Mouse (Mus musculus) midbrain, embryonic 15.5 days (tissue): ENCODE measurements around the gene Slc30a1. TPM values are rescaled to one million over a fixed set of nuclear protein-coding genes. Genes with fewer than 3 reads are reported as not detected.

Source experiments
- ATAC-seq: fragments of 200-750 bp; cut with Nextera tagmentation; replicated peaks from 2 replicates; pipeline ENCODE4 v1.8.0; 2017; ENCODE audit warnings: moderate TSS enrichment
- H3K27ac ChIP-seq: fragments of 300-500 bp; sonication (generic); 2 replicates; pipeline ENCODE4 v1.5.1; 2015; ENCODE audit warnings: mild to moderate bottlenecking, inconsistent platforms
- H3K27me3 ChIP-seq: fragments of 300-500 bp; sonication (generic); replicated peaks from 2 replicates; pipeline ENCODE4 v1.6.1; 2015; ENCODE audit warnings: inconsistent platforms
- H3K36me3 ChIP-seq: fragments of 300-500 bp; sonication (generic); replicated peaks from 2 replicates; pipeline ENCODE4 v1.6.1; 2015; ENCODE audit warnings: inconsistent platforms
- H3K4me1 ChIP-seq: fragments of 300-500 bp; sonication (generic); 2 replicates; pipeline ENCODE4 v1.6.1; 2015; ENCODE audit warnings: inconsistent platforms
- H3K4me2 ChIP-seq: fragments of 300-500 bp; sonication (generic); 2 replicates; pipeline ENCODE4 v1.6.1; 2015; ENCODE audit warnings: inconsistent platforms, mild to moderate bottlenecking, moderate library complexity
- H3K4me3 ChIP-seq: fragments of 300-500 bp; sonication (generic); 2 replicates; pipeline ENCODE4 v1.5.1; 2015; ENCODE audit warnings: mild to moderate bottlenecking, inconsistent platforms
- H3K9ac ChIP-seq: fragments of 300-500 bp; sonication (generic); 2 replicates; pipeline ENCODE4 v1.6.1; 2015; ENCODE audit warnings: mild to moderate bottlenecking, inconsistent platforms
- H3K9me3 ChIP-seq: fragments of 300-500 bp; sonication (generic); 2 replicates; pipeline ENCODE4 v1.6.1; 2016; ENCODE audit warnings: inconsistent platforms
- WGBS: fragments of 180-500 bp; shearing (Covaris S2); methylation state at CpG from one replicate; pipeline ENCODE4 v1.1.7; 2015; ENCODE audit warnings: mixed read lengths; 5-methylcytosine and 5-hydroxymethylcytosine counted together
- polyA plus RNA-seq: library from polyadenylated mRNA; unstranded; fragments of >200 nt; fragmentation: Nextera tagmentation; extraction: Ambion mirVana; gene quantifications from 2 replicates; pipeline ENCODE4 v1.2.1, GENCODE M21; 2015

The Slc30a1 gene
- polyA plus RNA-seq, 1 experiment from 2014 or later: 4.3 TPM

DNA sequence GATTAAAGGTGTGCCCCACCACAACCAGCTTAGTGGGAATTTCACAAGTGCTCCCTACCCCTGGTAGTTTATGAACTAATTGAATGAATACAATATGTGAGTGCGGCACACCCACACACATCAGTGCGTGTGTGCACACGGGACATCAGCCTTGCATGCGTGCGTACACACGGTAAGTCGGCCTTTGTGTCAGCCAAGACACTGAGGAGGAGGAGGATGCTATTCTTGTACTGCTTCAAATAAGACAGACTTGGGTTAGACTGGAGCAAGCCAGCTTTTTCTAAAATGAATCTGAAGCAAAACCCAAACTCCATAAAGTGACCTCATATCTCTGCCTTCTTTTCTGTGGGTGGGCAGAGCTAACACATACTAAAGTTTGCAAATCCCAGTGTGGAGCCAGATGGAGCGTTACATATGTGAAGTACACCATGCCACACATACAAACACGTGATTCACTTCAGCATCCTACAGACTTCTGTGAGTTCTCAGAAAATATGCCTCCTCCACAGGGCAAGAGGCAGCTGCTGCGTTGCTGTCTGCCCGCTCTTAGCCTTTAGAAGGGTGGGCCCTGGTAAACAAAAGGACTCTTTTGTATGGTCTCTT, 46.3 kb downstream of the Slc30a1 start:
- no peak overlapping the region for H3K4me2 ChIP-seq
- no peak overlapping the region for H3K9ac ChIP-seq
- 88% methylated on average over 11 of the region's 11 CpGs for WGBS
- no peaks in the 10 kb centered on the region for H3K27me3 ChIP-seq
- no peaks in the 10 kb centered on the region for H3K36me3 ChIP-seq
- H3K4me1 ChIP-seq: no peaks in the 10 kb centered on the region
- no peaks in the 10 kb centered on the region for H3K9me3 ChIP-seq
- ATAC-seq: no peak
- no peak overlapping the region for H3K4me3 ChIP-seq
- H3K27ac ChIP-seq: no peak overlapping the region

DNA sequence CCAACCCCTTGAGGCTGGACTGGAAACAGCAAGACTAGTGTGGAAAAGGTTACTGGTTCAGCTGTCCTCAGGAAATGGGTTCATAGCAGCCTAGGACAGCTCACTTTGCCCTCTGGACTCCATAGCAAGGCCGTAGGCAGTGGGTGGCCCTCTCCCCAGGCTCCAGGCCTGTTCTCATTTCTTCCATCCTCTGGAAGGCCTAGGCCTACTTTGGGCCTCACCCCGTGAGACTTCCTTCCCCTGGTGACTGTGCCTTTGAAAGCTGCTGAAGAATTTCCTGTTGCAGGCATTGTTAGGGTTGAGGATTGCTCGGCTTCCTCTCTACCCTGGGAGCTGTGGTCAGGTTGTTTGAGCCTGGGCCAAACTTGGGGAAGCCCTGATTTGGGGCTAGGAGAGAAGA, 48.5 kb downstream of the Slc30a1 start:
- no peak overlapping the region for H3K4me2 ChIP-seq
- no peak overlapping the region for H3K27ac ChIP-seq
- H3K4me1 ChIP-seq: no peaks in the 10 kb centered on the region
- no peaks in the 10 kb centered on the region for H3K27me3 ChIP-seq
- no peak for ATAC-seq
- WGBS: 63% methylated on average over 3 of the region's 3 CpGs
- H3K9me3 ChIP-seq: no peaks in the 10 kb centered on the region
- H3K9ac ChIP-seq: no peak overlapping the region
- H3K36me3 ChIP-seq: no peaks in the 10 kb centered on the region
- no peak overlapping the region for H3K4me3 ChIP-seq

DNA sequence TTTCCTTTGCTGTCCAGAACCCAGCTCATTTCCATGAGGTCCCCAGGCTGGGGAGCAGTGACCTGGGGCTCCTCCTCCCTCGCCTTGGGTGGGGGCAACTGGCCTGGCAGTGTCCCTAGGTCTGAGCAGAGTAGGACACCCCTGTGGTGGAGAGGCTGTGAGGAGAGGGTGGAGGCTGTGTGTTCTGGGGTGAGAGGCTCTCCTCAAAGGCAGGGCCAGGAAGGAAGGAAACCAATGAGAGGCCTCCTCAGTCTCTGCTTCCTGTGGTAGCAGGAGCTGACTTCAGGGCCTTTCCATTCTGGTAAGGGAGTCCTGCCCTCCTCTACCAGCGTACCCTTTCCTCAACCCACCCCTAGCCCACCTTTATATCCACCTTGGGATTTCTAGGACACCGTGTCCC, 49.7 kb downstream of the Slc30a1 start:
- Histone ChIP-seq H3K27me3 (no peaks in the 10 kb centered on the region), H3K4me1 (no peaks in the 10 kb centered on the region), H3K4me2 (no peak overlapping the region), H3K4me3 (no peak overlapping the region), H3K9me3 (no peaks in the 10 kb centered on the region), H3K27ac (no peak overlapping the region), H3K36me3 (no peaks in the 10 kb centered on the region), H3K9ac (no peak overlapping the region)
- no peak for ATAC-seq
- WGBS: 67% methylated on average over 3 of the region's 3 CpGs

DNA sequence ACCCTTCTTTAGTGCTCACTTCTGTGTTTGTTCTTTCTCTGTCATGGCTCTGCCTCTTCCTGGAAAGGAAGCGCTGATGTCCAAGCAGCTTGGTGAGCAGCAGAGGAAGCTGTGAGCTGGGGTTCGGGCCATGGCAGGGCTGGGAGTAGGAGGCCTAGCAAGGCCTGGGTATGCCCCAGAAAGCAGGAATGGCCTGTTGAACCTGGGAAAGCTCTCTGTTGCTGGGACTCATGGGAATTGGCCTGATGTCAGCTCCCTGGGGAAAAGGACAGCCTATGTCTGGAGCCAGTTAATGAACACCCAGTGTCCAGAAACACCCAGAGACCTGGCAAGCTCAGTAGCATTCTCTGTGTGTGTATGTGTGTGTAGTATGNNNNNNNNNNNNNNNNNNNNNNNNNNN, 50.3 kb downstream of the Slc30a1 start:
- H3K27me3 ChIP-seq: no peaks in the 10 kb centered on the region
- H3K4me3 ChIP-seq: no peak overlapping the region
- no peak overlapping the region for H3K9ac ChIP-seq
- H3K36me3 ChIP-seq: no peaks in the 10 kb centered on the region
- 93% methylated on average over 2 of the region's 2 CpGs for WGBS
- no peak overlapping the region for H3K27ac ChIP-seq
- no peaks in the 10 kb centered on the region for H3K9me3 ChIP-seq
- ATAC-seq: no peak
- H3K4me1 ChIP-seq: no peaks in the 10 kb centered on the region
- H3K4me2 ChIP-seq: no peak overlapping the region

DNA sequence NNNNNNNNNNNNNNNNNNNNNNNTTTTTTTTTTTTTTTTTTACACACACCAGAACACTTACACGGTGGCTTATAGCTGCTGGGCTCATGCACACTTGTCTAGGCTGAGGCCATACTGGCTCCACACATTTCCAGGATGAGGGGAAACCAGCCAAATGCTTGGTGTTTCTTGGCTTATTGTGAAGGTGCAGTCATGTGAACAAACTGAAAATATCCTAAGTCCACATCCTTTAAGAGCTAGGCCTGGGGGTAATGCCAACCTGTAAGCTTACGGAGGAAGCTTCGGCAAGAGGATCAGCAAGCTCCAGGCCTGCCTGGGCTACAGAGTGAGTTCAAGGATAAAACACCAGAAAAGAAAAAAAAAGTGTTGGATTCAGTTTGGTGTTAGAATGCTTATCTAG, 50.8 kb downstream of the Slc30a1 start:
- Histone ChIP-seq H3K4me2 (no peak overlapping the region), H3K27ac (no peak overlapping the region), H3K36me3 (no peaks in the 10 kb centered on the region), H3K9ac (no peak overlapping the region), H3K4me3 (no peak overlapping the region), H3K9me3 (no peaks in the 10 kb centered on the region), H3K27me3 (no peaks in the 10 kb centered on the region), H3K4me1 (no peaks in the 10 kb centered on the region)
- WGBS: 78% methylated on average over 2 of the region's 3 CpGs
- ATAC-seq: no peak

DNA sequence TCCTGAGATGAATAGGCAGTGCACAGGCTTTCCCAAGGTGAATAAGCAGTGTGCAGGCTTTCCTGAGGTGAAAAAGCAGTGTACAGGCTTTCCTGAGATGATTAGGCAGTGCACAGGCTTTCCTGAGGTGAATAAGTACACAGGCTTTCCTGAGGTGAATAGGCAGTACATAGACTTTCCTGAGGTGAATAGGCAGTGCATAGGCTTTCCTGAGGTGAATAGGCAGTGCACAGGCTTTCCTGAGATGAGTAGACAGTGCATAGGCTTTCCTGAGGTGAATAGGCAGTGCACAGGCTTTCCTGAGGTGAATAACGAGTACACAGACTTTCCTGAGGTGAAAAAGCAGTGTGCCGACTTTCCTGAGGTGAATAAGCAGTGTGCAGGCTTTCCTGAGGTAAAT, 54.4 kb downstream of the Slc30a1 start:
- H3K9me3 ChIP-seq: no peaks in the 10 kb centered on the region
- H3K36me3 ChIP-seq: no peaks in the 10 kb centered on the region
- no peak overlapping the region for H3K4me2 ChIP-seq
- no peak overlapping the region for H3K4me3 ChIP-seq
- 55% methylated on average over 2 of the region's 2 CpGs for WGBS
- H3K27me3 ChIP-seq: no peaks in the 10 kb centered on the region
- H3K9ac ChIP-seq: no peak overlapping the region
- H3K27ac ChIP-seq: no peak overlapping the region
- ATAC-seq: no peak
- no peaks in the 10 kb centered on the region for H3K4me1 ChIP-seq

Other genes starting within 250 kb of the Slc30a1 start
- gene Lpgat1, start 188.9 kb upstream of the Slc30a1 start, polyA plus RNA-seq: 39.8 and 40.1 TPM in 2 replicates
- 6.8 and 7.1 TPM in 2 replicates for gene Nek2, start 85.3 kb upstream of the Slc30a1 start, polyA plus RNA-seq
- gene Rd3, start 70.6 kb downstream of the Slc30a1 start, polyA plus RNA-seq: 2.9 and 3.1 TPM in 2 replicates
- 1.8 and 3.3 TPM in 2 replicates for gene Traf5, start 185.8 kb downstream of the Slc30a1 start, polyA plus RNA-seq
- gene Rcor3, start 231.3 kb downstream of the Slc30a1 start, polyA plus RNA-seq: 35.8 and 37.4 TPM in 2 replicates